Mouse (Mus musculus) lung, postnatal 10 days (tissue): ENCODE results near the gene St5.

Source experiments
- DNase-seq: peaks from one replicate; pipeline ENCODE4 v3.0.0; 2021

Gene St5

DNA sequence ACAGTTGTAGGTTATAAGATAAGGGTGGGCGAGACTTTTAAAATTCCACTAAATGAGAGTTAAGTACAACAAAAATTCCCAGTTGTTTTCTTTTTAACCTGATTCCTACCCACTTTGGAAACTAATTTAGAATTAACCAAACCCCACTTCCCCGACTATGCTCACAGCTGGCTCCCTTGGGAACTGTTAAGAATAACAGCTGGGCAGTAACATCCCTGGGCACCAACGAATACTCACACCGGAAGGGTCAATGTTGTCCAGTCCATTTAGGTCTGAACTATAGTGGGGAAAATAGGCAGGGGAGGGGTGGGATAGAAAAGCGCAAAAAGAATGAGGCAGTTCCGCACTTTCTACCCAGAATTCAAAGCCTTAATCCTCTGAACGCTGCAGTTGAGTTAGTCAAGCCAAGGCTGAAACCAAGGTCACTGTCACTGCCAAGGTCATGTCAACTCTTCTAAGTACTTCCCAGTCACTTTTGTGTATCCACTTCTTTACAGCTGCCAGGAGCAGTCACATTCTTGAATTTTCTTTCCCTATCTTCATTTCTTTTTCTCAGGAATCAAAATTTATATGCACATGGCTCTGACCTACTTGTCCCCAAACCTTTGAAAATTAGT lies 96.3 kb downstream of the St5 start:
- DNase-seq = peak; percentile 53

GRCm38 (mm10) chr7:109602562-109602961 lies 100.8 kb downstream of the St5 start:
- DNase-seq = peak; percentile 37

DNA sequence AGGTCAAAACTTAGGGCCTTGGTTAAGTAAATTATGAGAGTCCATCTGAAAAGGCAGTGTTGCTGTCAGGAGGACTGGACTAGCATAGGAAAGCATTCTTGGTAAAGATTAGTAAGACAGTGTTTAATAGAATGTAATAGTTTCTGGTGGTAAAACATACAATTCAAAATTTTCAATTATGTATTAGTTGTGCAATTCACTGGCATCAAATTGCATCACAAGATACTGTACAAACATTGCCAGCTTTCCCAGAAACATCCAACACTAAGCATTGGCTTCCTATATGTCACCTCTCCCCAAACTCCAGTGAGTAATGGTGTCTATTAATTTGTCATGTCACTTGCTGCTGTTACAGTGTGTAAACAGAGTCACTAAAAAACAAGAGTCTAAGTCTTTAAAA lies 101.4 kb downstream of the St5 start:
- DNase-seq = no peak

GRCm38 (mm10) chr7:109600702-109601101 lies 102.7 kb downstream of the St5 start:
- peak; percentile 81 for DNase-seq

DNA sequence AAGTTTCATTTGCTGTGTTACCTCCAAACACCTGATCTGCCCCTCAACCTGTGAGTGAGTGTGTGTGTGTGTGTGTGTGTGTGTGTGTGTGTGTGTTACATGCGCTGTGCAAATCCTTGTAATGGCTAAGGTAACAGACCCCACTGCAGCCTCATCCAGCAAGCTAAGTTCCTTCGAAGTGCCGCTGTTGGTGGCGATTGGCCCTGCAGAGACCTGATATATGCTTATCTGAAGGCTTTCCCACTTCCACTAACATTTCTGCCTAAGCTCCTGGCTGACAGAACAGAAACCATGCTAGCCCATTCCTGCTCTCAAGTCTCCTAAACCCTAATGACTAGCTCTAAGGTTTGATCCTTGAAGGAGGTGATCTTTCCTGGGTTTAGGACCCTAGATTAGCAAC lies 103.4 kb downstream of the St5 start:
- no peak for DNase-seq

- DNase-seq = no peak
Measured at GRCm38 (mm10) chr7:109594845-109595531, 108.4 kb downstream of the St5 start.

DNA sequence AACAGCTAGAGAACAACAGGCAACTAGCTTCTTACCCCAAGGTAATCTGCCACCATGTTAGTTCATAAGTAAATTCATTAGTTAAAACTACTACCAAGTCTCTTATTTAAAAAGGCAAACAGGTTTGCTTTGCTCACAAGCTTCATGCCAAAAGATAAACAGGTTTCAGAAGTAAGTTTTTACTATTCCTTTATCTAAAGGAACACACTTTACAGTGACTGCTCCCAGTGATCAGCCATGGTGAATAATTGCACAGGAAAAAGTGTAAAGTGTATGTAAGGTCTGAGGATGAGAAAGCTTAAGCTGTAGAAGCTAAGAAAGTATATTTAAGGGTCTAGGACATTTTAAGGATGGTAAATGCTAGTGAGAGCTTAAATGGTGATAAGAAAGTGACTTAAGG lies 109.4 kb downstream of the St5 start:
- DNase-seq = no peak

DNA sequence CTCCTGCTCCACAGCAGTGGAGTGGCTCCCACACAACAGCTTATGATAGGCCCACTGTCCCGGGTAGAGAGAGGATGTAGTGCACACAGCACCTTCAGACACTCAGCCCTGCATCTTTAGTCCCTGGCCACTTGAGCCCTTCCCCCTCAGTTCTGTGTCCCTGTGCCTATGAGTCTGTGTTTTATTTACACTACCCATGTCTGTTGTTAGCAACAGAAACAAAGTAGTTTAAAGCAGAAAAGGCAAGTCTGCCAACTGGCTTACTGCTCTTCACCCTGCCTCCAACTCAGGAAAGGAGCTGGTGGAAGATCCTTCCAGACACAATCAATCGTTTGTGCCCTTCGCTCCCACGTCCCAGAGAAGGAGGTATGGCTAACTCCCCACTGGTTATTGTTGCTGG lies 111.2 kb downstream of the St5 start:
- peak; percentile 76 for DNase-seq

GRCm38 (mm10) chr7:109590576-109590975 lies 112.8 kb downstream of the St5 start:
- DNase-seq = no peak

DNA sequence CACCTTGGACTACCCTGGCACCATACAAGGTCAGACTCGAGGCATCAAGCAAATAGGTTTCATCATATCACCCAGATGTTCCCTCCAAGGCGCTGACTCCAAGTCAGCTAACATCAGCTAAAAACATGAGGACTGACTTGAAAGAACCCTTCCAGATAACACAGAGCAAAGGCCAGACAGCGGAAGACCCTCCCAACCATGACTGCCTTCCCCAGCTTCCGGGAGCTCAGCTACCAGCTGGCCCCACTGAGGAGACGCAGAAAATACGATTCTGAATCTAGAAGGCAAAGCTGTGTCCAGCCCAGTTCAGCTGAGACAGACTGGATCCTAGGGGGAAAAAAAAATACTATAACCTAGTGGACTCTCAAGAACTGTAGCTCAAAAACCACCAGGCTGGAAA lies 114.4 kb downstream of the St5 start:
- DNase-seq = no peak

GRCm38 (mm10) chr7:109588145-109588544 lies 115.3 kb downstream of the St5 start:
- no peak for DNase-seq

DNA sequence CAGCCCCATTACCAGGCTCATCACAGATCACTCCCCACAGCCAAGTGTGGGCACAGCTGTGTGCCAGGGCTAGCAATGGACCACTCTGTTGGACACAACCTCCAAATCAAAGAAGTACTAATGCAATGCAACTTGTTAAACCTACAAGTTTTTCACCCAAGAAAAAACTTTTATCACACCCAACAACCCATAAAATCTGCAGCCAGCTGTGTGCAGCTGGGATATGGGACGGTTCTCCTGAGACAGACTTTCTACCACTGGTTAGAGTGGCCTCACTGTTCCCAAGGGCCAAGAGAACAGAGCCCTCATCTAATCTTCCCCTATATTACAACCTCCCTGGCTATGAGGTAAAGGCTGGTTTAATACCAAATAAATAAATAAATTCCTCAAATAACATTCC lies 118.9 kb downstream of the St5 start:
- DNase-seq = no peak

DNA sequence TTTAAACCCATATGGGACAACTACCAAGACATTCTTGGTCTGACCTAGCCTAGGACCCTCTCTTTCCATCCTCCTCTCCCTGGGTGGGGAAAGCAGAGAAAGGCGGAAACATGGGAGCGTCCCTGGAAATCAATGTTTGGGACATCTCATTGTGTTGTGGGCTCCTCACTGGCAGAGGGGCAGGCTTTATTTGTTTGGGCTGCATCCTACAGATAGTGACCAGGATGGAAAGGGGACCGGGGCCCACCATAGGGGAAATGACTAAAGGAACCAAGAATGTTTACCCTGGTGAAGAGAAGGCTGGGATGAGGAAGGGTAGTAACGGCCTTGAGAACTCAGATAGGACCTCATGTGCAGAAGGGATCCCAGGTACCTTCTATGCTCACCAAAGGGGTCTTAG lies 122.9 kb downstream of the St5 start:
- peak; percentile 76 for DNase-seq

- no peak for DNase-seq
Measured at GRCm38 (mm10) chr7:109579585-109580307, 123.7 kb downstream of the St5 start.

GRCm38 (mm10) chr7:109578880-109579584 lies 124.4 kb downstream of the St5 start:
- DNase-seq = peak; percentile 38

GRCm38 (mm10) chr7:109576321-109577314 lies 126.8 kb downstream of the St5 start:
- DNase-seq = peak; percentile 57

- DNase-seq = no peak
Measured at GRCm38 (mm10) chr7:109574166-109574565, 129.2 kb downstream of the St5 start.

GRCm38 (mm10) chr7:109568391-109568892 lies 135.0 kb downstream of the St5 start:
- DNase-seq = no peak

- no peak for DNase-seq
Measured at GRCm38 (mm10) chr7:109566841-109567768, 136.3 kb downstream of the St5 start.

DNA sequence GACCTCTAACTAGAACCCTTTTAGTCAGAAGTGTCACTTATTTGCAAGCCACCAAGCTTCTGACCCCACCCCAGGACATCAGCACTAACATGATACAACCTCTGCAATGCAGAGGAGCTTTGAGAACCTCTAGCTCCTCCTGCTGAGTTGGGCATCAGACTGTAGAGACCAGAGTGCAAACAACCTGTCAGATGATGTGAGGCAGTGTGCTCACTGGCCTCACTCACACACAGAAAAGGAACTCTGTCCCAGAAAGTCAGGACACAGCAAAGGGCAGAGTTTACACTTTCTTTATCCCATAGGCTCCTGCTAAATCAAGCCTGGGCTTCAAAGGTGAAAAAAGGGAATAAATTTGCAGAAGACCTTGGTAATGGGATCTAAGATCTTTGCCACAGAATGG lies 137.1 kb downstream of the St5 start:
- DNase-seq = no peak
